Mouse (Mus musculus) liver, postnatal 0 days (tissue): ENCODE data around the gene Pkn1.

Source experiments
- CTCF ChIP-seq: sonication (generic); IDR thresholded peaks from 2 replicates; pipeline ENCODE4 v1.5.1; 2016; ENCODE audit warnings: antibody characterized with exemption, low read depth
- EP300 ChIP-seq: IDR thresholded peaks from 2 replicates; pipeline ENCODE4 v1.6.1; 2016; ENCODE audit warnings: antibody characterized with exemption, low read depth, mild to moderate bottlenecking

- TF ChIP-seq CTCF, result no peak
- no peak for TF ChIP-seq EP300
Observed at GRCm38 (mm10) chr8:83674497-83674896, 24.5 kb downstream of the Pkn1 start.
